Comparison of ENCODE assay signal across 8 mouse cellular contexts in genomic region chr17:12031203-12031942, GRCm38 (mm10).
A peak's percentile ranks its signal among the peaks of the same experiment; 100 is the strongest.
DNase-seq lines count a peak whose midpoint lies in the region; ATAC-seq and TF ChIP-seq lines count a peak whose summit lies in the region.

No protein-coding gene starts in this region.

- peaks cover 51% of the 10 kb centered on the region for H3K4me1 ChIP-seq in G1E (ENCODE audit: insufficient read depth, low read depth, low read length)
- peaks cover 19% of the 10 kb centered on the region for H3K4me1 ChIP-seq in forebrain, embryonic 15.5 days
- H3K4me1 ChIP-seq in hindbrain, embryonic 10.5 days (replicated peaks) = peaks cover 29% of the 10 kb centered on the region
- peaks cover 5% of the 10 kb centered on the region; the same call in 1 of the 2 replicates for H3K4me1 ChIP-seq in lung, embryonic 14.5 days (ENCODE audit: insufficient read depth)

- no peak overlapping the region for H3K4me2 ChIP-seq in forebrain, embryonic 15.5 days (replicated peaks)
- no peak overlapping the region for H3K4me2 ChIP-seq in lung, embryonic 14.5 days

- no peaks in the 10 kb centered on the region for H3K36me3 ChIP-seq in G1E (replicated peaks)
- H3K36me3 ChIP-seq in forebrain, embryonic 15.5 days = no peaks in the 10 kb centered on the region
- no peaks in the 10 kb centered on the region for H3K36me3 ChIP-seq in hindbrain, embryonic 10.5 days
- H3K36me3 ChIP-seq in lung, embryonic 14.5 days (ENCODE audit: insufficient read depth) = no peaks in the 10 kb centered on the region

- H3K9ac ChIP-seq in forebrain, embryonic 15.5 days (replicated peaks) = no peak overlapping the region
- no peak overlapping the region for H3K9ac ChIP-seq in lung, embryonic 14.5 days

- 1% methylated on average over 10 of the region's 10 CpGs for WGBS in forebrain, embryonic 15.5 days
- WGBS in hindbrain, embryonic 10.5 days = 2% methylated on average over 10 of the region's 10 CpGs
- WGBS in lung, embryonic 14.5 days = under 1% methylated on average over 10 of the region's 10 CpGs

- H3K4me3 ChIP-seq in G1E (ENCODE audit: low read depth, low read length) = no peak overlapping the region; the same call in 1 of the 2 replicates
- H3K4me3 ChIP-seq in forebrain, embryonic 15.5 days = no peak overlapping the region
- H3K4me3 ChIP-seq in hindbrain, embryonic 10.5 days = peak overlapping the region; percentile 37
- H3K4me3 ChIP-seq in lung, embryonic 14.5 days (ENCODE audit: low read depth, low read length) = no peak overlapping the region

- TF ChIP-seq CTCF in G1E (IDR thresholded peaks at IDR 0.05; ENCODE audit: low read depth, low read length) = peak; percentile 32; the same call in 1 of the 2 replicates
- peak; percentile 68 for TF ChIP-seq CTCF in lung, embryonic 14.5 days (IDR thresholded peaks at IDR 0.05; ENCODE audit: low read depth)

- no peak for DNase-seq in G1E (ENCODE audit: low spot score)
- peak; percentile 53 for DNase-seq in c-Kit-positive CD71-positive TER-119-positive erythroid progenitor cells, embryonic 14.5 days (ENCODE audit: low spot score)
- DNase-seq in hindbrain, embryonic 10.5 days (ENCODE audit: low spot score) = peak; percentile 82
- DNase-seq in layer of hippocampus, adult 9-10 months (ENCODE audit: low spot score) = peak; percentile 46
- DNase-seq in lung, embryonic 14.5 days = peak; percentile 79
- DNase-seq in ovary, postnatal 14 days (ENCODE audit: low spot score) = peak; percentile 65

- no peaks in the 10 kb centered on the region for H3K9me3 ChIP-seq in G1E (replicated peaks)
- no peaks in the 10 kb centered on the region for H3K9me3 ChIP-seq in forebrain, embryonic 15.5 days
- H3K9me3 ChIP-seq in hindbrain, embryonic 10.5 days = no peaks in the 10 kb centered on the region
- H3K9me3 ChIP-seq in lung, embryonic 14.5 days (ENCODE audit: low read depth, low read length) = no peaks in the 10 kb centered on the region

- ATAC-seq in G1E (ENCODE audit: extremely low read depth, insufficient number of reproducible peaks, low FRiP score, poor library complexity, severe bottlenecking) = peak; percentile 22; the same call in 1 of the 2 replicates
- ATAC-seq in forebrain, embryonic 15.5 days (replicated peaks) = peak; percentile 74
- ATAC-seq in lung, embryonic 14.5 days (ENCODE audit: insufficient read depth) = peak; percentile 32; the same call in 1 of the 2 replicates
- no peak for ATAC-seq in monocyte, adult 5-6 weeks (replicated peaks; ENCODE audit: insufficient number of reproducible peaks, low FRiP score, low TSS enrichment, poor library complexity, severe bottlenecking)

- H3K27me3 ChIP-seq in G1E (ENCODE audit: insufficient read depth, low read length) = peaks cover 32% of the 10 kb centered on the region
- H3K27me3 ChIP-seq in forebrain, embryonic 15.5 days = no peaks in the 10 kb centered on the region
- H3K27me3 ChIP-seq in hindbrain, embryonic 10.5 days (ENCODE audit: insufficient read depth, poor library complexity, severe bottlenecking) = peaks cover 11% of the 10 kb centered on the region
- H3K27me3 ChIP-seq in lung, embryonic 14.5 days (ENCODE audit: insufficient read depth, low read length) = peaks cover 3% of the 10 kb centered on the region; the same call in 1 of the 2 replicates

- no peak overlapping the region for H3K27ac ChIP-seq in forebrain, embryonic 15.5 days (replicated peaks)
- H3K27ac ChIP-seq in hindbrain, embryonic 10.5 days = peak overlapping the region; percentile 84
- no peak overlapping the region for H3K27ac ChIP-seq in lung, embryonic 14.5 days (ENCODE audit: low read depth)
